Mouse (Mus musculus) layer of hippocampus, adult 2 months (tissue): Measurements from ENCODE around the gene Abcc1. TPM values are rescaled to one million over a fixed set of nuclear protein-coding genes. Genes with fewer than 3 reads are reported as not detected.
A peak's percentile ranks its signal among the peaks of the same experiment; 100 is the strongest.

Experiments
- DNase-seq, 2 experiments: peaks; one replicate each; pipeline ENCODE4 v3.0.0; 2022; ENCODE audit warnings: low spot score in 2 of 2
- H3K27ac ChIP-seq: fragments of 200-600 bp; 2 replicates; pipeline ENCODE4 v1.8.1; 2022
- H3K4me3 ChIP-seq: fragments of 200-600 bp; 2 replicates; pipeline ENCODE4 v1.8.1; 2022; ENCODE audit warnings: mild to moderate bottlenecking
- CTCF ChIP-seq: fragments of 200-600 bp; conservative IDR thresholded peaks from 2 replicates; pipeline ENCODE4 v1.8.1; 2022; ENCODE audit warnings: antibody characterized with exemption, mild to moderate bottlenecking, moderate library complexity
- total RNA-seq, 2 experiments: library from RNA; stranded (reverse); gene quantifications; 2 replicates each; pipeline ENCODE4 v1.2.3; 2021

Gene Abcc1
- total RNA-seq, 2 experiments from 2014 or later = 15.4 to 17.9 TPM

DNA sequence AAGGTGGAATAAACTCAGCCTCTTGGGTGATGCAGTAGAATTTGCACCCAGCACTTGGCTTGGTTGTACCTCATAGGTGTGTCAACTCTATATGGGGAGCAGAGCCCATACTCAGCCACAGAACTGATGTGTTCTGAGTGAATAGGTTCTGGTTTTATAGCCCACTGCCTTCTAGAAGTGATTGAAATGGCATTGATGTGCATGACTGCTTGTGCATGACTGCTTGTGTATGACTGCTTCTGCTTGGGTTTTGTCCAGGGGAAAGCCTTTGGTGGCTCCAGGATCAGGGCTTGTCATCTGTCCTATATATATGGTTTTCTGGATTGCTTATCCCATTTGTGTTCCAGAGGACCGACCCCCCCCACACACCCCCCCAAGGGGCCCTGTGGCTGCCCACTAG is 74.2 kb downstream of the Abcc1 start:
- TF ChIP-seq CTCF = no peak
- H3K4me3 ChIP-seq = no peak overlapping the region
- H3K27ac ChIP-seq = no peak overlapping the region
- DNase-seq = no peak

DNA sequence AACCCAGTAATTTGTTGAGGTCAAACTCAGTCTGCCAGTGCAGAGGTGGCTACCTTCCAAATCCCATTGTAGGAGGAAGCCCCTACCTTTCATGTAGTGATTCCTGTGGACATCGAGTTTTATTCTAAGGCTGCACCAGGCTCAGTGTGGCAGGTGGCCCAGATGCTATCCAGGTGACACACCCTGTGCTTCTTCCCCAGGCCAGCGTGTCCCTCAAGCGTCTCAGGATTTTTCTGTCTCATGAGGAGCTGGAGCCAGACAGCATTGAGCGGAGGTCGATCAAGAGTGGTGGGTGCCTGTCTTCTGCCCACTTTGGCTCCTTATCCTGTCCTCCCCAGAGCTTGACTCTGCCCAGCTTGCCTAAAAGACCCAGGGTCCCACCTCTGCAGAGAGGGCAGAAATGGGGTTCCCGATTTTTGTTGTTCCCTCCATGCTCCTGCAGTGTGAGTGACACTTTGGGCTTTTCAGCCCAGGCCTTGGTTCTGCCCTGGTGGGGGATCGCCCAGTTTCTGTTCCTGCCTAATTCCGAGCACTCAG is 76.2 kb downstream of the Abcc1 start:
- no peak for DNase-seq
- no peak for TF ChIP-seq CTCF
- Histone ChIP-seq H3K4me3 (no peak overlapping the region), H3K27ac (no peak overlapping the region)

DNA sequence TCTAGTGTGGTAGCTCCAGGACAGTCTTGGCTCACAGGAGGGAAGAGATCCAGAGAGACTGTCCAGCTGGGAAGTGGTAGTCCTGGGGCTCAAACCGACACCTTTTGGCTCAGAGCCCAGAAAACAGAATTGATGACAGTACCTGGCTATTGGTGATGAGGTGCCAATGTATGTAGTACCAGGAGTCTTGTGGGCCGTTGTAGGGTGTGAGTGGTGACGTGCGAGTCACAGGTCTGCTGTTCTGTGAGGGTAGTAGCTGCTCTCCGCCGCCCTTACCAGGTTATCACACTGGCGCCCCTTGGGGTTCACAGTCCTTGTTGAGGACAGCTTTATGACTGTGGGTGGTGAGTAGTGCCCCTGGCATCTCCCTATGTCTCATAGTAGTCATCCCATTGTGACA is 77.2 kb downstream of the Abcc1 start:
- TF ChIP-seq CTCF = no peak
- Histone ChIP-seq H3K4me3 (no peak overlapping the region), H3K27ac (no peak overlapping the region)
- no peak for DNase-seq

DNA sequence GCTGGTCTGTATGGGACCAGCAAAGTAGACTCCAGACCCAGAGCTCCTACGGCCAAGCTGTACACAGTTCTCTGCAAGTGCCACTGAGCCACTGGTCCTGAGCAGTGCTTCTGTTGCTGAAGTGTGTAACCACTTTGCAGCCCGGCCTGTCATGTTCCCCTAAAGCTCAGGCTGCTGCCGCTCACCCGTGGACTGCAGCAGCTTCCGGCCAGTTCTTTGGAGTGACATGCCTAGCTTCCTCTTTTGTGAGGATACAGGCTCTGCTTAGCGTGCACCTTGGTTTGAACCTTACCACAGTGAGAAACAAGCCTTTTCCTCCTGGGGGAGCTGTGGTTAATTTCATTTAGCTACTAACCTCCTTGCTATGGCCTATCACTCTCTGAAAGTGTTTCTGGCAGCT is 77.7 kb downstream of the Abcc1 start:
- TF ChIP-seq CTCF = no peak

DNA sequence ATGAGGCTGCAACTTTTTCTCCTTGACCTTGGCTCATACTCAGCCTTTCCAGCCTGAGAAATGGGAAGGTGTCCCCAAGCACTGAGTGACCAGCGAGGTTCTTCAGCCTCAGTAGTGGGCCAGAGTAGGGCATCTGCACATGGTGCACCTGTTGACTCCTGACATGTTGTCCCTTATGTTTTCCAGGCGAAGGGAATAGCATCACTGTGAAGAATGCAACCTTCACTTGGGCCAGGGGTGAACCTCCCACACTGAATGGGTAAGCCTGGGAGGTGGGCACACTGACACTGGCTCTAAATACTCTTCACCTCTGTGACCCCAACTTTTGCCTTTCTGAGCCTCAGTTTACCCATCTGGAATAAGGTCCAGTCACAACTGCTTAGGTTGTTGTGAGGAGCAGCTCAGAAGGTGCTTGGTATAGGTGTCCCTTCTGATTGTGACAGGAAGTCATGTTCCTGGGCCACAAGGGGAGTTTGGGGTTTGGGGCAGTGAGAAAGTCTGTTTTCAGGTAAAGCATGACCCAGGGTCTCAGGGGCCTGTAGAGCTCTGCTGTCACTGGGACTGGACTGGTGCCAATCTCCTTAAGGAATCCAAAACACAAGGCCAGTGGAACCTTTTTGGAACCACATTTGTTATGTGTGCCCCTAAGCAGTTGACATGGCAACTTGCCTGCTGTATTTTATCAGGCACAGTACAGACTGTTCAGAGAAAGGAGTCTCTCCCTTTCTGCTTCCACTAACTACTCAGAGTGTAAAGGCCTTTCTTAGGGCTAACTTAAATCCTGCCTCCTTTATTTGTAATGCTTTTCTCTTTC is 78.7 kb downstream of the Abcc1 start:
- no peak for TF ChIP-seq CTCF
- H3K27ac ChIP-seq = no peak overlapping the region
- no peak for DNase-seq
- H3K4me3 ChIP-seq = no peak overlapping the region

More for the DNA sequence above, 77.7 kb downstream of the Abcc1 start:
- Histone ChIP-seq H3K4me3 (no peak overlapping the region), H3K27ac (no peak overlapping the region)
- no peak for DNase-seq

DNA sequence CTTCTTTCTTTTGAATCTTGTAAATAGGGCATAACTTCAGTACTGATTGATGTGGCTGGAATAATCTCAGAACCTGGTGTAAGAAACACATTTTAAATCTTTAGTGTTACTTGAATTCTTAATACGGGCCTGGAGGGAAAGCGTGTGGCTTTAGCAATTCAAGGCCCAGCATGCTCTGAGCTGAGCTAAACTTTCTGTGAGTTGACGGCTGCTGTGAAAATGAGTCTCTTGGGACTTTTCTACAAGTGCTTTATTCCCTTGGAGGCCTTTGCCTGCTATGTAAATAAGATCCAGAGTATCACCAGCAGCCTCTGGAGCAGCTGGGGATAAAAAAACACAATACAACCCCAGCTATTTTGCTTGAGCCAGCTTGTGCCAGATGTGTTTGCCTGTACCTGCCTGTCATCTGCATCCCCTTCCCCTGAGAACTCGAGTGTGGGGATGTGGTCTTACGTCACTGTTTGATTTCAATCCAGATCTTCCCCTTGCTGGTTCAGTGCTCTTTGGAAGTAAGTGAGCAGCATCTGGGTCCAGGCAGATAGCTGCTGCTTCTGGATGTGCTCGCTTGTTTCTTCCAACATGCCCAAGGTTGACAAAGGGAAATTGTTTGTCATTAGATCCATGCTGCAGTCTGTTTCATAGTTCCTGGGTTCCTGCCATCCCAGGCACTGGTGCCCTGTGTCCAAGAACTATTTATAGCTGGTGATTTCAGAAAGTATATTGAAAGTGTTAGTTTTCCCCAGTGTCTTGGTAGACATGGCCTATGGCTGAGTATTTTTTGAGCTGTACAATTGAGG is 82.9 kb downstream of the Abcc1 start:
- Histone ChIP-seq H3K27ac (no peak overlapping the region), H3K4me3 (no peak overlapping the region)
- TF ChIP-seq CTCF = no peak
- no peak for DNase-seq

DNA sequence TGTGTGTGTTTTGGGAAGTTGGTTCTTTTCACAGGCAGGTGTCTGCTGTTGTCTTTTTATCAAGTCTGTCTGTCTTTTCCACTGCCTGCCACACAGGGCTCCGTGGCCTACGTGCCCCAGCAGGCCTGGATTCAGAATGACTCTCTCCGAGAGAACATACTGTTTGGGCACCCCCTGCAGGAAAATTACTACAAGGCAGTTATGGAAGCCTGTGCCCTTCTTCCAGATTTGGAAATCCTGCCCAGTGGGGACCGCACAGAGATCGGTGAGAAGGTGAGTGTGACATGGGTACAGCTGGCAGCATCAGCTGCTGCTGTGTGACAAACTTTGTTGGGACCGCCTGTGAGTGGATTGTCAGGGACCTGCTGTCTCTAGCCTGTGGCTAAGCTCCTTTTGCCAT is 83.8 kb downstream of the Abcc1 start:
- Histone ChIP-seq H3K4me3 (no peak overlapping the region), H3K27ac (no peak overlapping the region)
- peak; percentile 55 for TF ChIP-seq CTCF
- DNase-seq = no peak

DNA sequence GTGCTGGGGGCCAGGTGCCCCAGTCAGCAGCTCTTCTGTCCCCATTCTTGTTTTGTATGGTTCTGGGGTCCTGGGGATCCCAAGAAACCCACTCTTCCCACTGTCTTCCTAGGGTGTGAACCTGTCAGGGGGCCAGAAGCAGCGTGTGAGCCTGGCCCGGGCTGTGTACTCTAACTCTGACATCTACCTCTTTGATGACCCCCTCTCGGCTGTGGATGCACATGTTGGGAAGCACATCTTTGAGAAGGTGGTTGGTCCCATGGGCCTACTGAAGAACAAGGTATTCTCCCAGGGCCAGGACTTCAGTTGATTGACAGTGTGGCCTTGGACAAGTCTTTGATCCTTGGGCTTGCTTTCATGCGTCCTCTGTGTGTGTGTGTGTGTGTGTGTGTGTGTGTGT is 86.0 kb downstream of the Abcc1 start:
- DNase-seq = no peak
- Histone ChIP-seq H3K4me3 (no peak overlapping the region), H3K27ac (no peak overlapping the region)
- TF ChIP-seq CTCF = no peak

DNA sequence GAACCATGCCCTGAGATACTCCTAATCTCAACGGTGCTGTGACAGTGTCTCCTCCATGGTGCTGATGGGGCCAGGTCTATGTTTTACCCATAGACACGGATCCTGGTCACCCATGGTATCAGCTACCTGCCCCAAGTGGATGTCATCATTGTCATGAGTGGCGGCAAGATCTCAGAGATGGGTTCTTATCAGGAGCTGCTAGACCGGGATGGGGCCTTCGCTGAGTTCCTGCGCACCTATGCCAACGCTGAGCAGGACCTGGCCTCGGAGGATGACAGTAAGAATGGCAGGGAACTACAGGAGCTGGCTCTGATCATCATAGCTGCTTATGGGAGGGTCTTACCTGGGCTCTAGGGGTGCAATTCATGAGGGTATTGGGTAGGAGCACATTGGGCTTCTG is 86.9 kb downstream of the Abcc1 start:
- no peak for DNase-seq
- Histone ChIP-seq H3K4me3 (no peak overlapping the region), H3K27ac (no peak overlapping the region)
- TF ChIP-seq CTCF = no peak

DNA sequence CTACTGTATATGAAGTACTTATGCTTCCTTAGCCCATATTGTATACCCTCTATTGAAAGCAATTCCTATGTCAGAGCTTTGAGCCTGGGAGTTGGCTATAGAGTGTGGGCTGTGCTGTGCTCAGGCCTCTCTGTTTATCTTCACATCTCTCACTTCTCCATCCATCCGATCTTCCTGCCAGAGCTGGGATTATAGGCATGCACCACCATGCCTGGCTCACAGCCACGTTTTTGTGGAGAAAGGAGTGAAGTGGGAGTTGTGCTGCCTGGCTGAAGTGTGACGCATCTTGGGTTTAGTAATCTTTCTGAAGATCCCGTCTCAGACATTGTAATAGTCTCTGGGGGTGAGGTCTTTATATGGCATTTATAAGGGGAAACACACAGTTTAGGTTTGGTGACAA is 88.5 kb downstream of the Abcc1 start:
- TF ChIP-seq CTCF = no peak
- Histone ChIP-seq H3K27ac (no peak overlapping the region), H3K4me3 (no peak overlapping the region)
- peak in 1 of 2 experiments; percentile 15 for DNase-seq

DNA sequence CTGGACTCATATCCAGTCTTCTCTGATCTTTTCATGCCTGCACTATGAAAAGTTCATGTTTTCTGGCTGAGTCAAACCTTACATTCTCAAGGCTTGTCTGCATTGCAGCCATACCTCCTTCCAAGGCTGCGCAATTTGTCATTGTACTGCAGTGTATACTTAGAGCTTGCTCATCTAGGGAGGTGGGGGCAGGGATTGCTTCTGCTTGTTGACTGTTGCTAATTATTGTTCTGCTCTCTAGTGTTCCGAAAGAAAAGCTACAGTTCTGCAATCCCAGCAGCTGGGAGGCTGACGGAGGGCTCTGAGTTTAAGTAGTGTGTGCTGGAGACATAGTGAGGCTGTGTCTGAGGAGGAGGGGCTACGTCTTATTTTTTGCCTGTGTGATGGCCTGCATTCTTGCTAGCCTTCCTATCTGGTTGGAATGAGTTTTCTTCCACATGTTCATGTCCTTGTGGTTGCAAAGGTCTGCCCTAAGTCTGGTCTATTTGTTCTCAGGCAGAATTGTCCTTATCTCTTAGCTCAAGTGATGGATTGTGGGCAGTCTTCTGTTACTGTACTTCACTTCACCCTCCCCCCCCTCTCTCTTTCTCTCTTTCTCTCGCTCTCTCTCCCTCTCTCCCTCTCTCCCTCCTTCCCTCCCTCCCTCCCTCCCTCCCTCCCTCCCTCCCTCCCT is 90.2 kb downstream of the Abcc1 start:
- peak; percentile 14 to 27 for DNase-seq
- peak; percentile 31 for TF ChIP-seq CTCF
- Histone ChIP-seq H3K4me3 (no peak overlapping the region), H3K27ac (no peak overlapping the region)

DNA sequence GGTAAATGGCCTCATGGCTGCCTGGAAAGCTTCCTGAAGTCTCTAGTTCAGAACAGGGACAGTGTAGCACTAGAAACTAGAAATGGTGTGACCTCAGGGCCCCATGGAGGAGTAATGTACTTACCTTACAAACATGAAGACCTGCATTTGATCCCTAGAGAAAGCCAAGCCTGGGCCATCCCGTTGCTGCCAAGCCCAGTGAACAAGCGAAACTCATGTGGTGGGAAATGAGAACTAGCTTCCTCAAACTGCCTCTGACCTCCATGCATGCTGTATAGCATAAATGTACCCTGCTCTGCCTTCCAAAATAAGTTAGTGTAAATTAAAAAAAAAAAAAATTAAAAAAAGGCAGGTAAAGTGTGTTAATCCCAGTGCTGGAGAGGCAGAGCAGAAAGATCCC is 101.2 kb downstream of the Abcc1 start:
- no peak for TF ChIP-seq CTCF
- DNase-seq = no peak
- no peak overlapping the region for H3K27ac ChIP-seq
- H3K4me3 ChIP-seq = no peak overlapping the region

DNA sequence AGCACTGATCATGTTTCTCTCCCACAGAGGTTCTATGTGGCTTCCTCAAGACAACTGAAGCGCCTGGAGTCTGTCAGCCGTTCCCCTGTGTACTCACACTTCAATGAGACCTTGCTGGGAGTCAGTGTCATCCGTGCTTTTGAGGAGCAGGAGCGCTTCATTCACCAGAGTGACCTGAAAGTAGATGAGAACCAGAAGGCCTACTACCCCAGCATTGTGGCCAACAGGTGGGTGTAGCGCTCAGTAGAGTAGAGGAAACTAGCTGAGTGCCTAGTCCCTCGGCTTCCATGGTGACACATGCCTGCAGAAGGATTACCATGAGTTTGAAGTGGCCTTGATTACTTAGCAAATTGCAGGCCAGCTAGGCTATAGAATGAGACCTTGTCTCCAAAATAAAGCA is 103.7 kb downstream of the Abcc1 start:
- no peak overlapping the region for H3K4me3 ChIP-seq
- no peak for DNase-seq
- no peak overlapping the region for H3K27ac ChIP-seq
- no peak for TF ChIP-seq CTCF
